Mouse (Mus musculus): ENCODE data around the gene Il1rl1.

GRCm38 (mm10) chr1:40499708-40500107, 70.3 kb downstream of the Il1rl1 start:
- TF ChIP-seq ZC3H11A (IDR thresholded peaks at IDR 0.05; ENCODE audit: borderline replicate concordance, low read depth, low read length) (no peak), ZNF384 (IDR thresholded peaks at IDR 0.05; ENCODE audit: low read depth, low read length) (no peak), CHD2 (IDR thresholded peaks at IDR 0.05; ENCODE audit: low read depth, low read length) (no peak), HCFC1 (IDR thresholded peaks at IDR 0.05; ENCODE audit: borderline replicate concordance, insufficient read depth, low read length) (no peak)
